Mouse (Mus musculus) thymus, adult 18-20 months (tissue): Measurements from ENCODE around the gene Lgals3.

Source experiments
- DNase-seq, 2 experiments: peaks; one replicate each; pipeline ENCODE4 v3.0.0; 2022; ENCODE audit warnings: mixed read lengths in 2 of 2

Gene Lgals3

DNA sequence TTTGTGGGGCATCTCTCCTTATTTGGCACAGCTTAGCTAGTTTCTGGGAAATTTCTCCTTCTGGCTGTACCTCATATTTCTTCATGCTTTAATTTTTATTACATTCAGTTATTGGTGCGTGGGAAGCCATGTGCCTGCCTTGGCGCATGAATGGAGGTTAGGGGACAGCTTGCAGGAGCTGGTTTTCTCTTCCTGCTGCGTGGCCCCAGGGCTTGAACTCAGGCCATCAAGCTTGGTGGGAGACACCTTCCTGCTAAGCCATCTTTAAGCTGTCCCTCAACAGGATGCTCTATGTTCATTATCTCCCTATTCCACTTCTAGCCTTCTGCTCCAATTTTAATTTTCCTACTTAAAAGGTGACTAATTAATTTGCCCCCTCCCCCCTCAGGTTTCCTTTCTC, 3.2 kb downstream of the Lgals3 start:
- no peak for DNase-seq

DNA sequence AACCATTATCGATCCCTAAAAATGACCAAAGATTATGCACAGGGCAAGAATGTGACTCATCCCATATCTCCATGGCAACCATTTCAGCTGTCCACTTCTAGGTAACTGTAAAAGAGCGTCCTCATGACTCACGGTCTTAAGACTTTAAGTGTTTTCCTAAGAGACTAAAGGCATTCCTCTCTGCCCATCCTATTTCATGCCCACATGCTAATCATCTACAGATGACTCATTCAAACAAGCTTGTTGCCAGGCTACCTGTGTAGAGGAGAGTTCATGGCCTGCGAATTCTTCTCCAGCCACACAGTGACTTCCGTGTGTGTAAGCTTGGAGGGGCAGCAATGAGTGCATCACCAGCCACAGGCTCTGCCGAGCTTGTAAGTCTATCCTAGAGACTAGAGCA, 4.1 kb downstream of the Lgals3 start:
- DNase-seq = no peak

DNA sequence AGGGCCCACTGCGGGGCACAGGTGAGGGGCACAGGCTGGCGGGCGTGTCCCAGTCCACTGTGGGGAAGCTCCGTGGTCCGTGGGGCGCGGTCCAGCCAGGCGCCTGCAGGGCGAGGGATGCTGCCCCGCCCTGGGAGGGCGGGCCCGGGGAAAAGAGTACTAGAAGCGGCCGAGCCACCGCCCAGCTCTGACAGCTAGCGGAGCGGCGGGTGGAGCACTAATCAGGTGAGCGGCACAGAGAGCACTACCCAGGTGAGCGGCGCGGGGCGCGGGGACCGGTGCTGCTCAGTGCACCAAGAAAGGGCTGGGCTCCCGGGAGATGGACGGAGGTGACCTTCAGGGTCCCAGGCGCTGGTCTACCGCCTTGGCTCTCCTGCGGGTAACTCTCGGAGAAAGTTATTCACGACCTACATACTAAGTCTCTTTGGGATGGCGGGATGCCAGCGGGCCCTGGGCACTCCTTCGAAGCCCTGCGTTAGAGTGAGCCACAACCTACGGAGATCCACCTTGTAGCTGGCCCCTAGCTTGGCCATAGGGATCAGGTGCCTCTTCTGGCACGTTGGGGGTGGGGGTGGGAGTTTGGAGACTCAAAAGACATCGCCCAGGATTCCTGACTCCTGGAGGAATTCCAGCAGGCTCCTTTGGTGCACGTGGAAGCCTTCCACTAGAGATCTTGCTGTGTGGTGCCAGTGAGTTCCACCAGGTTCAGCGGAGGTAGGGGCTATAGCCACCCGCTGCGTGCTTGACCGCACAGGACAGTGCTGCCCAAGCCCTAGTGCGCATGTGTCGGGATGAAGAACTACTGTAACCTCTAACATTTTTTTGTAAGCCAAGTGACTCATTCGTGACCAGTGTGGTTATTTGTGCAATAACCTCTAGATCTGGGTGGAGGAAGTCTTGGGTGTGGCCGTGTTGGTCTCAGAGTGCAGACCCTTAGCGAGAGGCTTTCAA, 6.5 kb downstream of the Lgals3 start:
- no peak for DNase-seq

DNA sequence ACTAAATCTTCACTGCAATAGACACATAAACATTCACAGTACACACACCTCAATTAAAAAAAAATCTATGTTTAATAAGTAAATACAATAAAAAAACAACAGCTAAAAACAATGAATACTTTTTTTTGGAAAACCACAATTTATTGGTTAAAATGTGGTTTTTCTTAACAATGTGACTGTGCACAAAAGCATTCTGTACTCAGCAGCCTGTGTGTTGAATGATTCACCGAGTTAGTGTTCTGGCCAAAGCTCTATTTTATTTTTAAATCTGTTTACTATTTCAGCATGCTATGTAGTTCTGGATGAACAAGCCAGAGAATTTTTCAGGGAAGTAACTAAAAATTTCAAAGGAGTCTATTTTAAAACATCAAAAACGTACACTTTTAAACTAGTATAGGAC, 9.0 kb downstream of the Lgals3 start:
- no peak for DNase-seq

DNA sequence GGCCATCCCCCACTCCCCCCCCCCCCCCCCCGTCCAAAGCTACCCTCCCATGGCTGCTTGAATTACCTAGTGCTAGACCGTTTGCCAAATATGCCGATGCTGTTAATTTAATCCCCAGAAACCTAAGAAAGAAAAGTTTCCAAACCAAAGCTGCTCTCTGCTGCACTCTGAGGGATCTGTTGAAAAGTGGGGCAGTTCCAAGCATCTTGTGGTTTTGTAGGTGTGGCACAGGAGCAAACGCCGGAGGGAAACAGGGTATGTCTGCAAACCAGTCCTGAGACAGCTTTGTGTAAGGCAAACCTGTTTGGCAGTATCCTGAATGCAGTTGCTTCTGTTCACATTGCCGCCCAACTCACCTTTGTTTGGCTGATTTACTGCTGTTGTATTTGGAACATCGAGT, 10.8 kb downstream of the Lgals3 start:
- DNase-seq = no peak

DNA sequence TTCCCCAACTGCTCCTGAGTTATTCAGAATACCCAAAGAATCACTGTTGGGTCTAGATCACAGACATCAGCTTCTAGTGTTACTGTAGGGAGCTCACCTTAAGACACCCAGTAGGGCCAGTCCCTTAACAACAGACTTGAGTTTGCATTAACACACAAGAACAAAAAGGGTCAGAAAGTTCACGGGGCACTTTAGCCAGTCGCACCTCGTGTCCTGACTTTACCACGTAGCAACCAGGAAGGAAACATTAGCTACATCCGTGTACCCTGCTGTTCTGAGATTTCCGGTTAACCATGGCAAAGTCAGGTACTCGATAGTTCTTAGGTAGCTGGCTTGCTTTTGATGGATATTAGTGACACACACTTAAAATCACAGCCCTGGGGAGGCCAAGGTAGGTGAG, 16.4 kb downstream of the Lgals3 start:
- no peak for DNase-seq

DNA sequence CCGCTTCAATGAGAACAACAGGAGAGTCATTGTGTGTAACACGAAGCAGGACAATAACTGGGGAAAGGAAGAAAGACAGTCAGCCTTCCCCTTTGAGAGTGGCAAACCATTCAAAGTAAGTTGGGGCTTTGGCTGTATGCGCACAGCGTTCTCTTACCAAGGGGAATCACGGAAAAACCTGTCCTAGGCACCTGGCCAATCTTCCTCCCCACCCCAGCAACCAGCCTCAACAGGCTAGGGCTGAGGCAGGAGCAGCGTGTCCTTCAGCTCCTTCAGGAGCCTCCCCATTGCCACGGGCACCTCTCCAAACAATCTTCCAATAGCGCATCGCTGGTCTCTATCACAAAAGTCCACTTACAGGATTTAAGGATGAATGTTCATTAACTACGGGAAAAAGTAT, 17.1 kb downstream of the Lgals3 start:
- DNase-seq = no peak

DNA sequence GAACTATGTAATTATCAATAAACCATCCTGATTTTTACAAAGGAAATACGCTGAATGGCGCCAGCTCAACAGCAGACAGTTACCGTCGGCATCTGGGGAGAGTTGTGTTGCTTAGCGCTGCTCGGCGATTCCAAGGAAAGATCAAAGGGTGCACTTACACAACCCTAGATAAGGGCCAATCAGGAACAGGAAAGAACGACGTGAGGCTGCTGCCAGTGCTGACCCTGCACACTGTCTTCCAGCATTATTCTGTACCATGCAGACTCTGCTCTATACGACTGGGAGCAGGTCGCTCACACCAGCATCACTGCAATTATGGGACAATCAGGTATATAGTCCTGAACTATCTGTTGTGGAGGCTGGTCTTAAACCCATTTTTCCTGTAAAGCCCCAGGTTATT, 18.6 kb downstream of the Lgals3 start:
- DNase-seq = no peak

DNA sequence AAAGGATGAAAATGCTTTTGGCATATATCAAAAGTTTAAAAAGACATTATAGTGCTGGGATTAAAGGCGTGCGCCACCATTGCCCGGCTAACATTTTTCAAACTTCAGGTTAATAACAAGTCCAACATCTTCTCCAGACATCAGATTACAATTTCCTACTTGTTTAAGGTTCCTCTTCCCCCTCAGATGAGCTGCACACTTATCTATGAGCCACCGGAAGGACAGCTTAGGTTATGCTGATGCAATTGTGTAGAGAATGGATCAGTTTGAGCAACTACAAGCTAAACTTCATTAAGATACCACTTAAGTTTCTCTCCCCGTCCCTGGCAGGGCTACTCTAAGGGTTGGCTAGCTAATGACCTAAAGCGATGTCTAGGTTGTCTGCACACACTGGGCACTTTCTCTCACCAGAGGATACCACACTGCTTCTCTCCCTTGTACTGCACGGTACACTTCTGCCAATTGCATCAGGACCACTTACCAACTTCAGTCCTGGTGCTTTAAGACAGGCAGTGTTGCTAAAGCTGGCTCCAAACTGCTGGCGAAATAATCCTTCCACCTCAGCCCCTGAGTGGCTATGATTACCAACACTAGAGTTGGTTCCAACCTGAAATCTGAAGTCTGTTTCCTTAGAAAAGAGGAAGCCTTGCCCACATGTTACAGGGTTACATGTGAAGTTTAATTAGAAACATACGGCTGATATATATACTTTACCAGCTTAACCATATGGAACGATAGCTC, 26.0 kb downstream of the Lgals3 start:
- DNase-seq = no peak

DNA sequence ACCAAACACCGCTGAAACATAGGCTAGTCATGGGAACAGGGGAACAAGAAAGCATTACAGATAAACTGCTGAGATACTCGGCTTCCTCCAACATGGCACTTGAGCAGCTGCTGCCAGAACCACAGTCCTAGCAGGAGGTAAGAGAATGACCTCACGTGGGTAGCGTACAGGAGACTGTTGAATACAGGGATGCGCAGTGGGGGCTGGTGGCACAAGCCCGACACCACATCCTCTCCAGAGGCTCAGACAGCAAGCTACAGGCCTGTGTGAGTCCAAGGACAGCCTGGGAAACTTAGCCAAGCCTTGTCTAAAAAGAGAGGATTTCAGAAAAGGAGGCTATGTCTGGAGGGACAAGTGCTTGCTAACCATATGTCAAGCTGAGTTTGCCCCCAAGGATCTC, 27.5 kb downstream of the Lgals3 start:
- DNase-seq = no peak

DNA sequence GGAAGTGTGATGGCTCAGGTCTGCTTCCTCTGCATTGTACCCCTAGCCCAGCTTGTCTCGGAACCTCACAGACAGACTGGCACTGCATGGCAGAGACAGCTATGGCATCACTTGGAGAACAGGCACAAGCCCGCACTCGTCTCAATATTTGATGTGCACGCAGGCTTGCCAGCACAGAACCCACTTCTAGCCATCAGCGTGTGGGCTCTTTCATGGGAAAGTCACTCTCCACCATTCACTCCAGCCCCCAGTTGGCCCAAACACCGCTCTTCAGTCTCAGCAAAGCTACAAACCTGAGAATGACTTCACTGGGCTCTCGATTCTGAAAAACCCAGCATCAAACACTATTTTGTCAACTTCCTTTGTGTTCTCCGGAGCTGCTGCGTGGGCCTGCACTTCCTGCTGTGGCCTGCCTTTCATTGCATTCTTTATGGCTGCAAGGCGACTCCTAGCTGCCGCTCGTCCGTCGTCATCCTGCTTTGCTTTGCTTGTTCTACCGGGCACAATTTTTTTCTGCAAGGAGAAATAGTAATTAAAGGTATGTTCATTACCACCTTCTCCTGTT, 28.0 kb downstream of the Lgals3 start:
- peak; percentile 46 to 64 for DNase-seq

DNA sequence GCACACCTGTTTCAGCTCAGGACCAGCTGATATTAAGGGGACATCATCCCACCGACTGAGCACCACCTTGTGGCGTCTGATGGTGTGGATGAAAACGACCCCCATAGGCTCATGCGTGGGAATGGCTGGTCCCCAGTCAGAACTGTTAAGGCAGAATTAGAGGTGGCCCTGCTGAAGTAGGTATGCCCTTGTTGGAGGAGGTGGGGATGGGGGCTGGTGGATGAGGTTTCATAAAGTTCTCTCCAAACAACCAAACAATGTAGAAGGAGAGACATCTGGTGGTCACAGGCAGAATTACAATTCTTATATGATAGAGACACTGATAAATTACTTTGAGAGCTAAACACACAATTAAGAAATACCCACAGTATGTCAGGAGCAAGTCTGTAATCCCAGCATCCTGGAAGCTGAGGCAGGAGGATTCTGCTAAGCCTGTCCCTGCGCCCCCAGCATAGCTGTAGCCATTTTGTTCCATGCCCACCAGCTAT, 28.7 kb downstream of the Lgals3 start:
- peak in 1 of 2 experiments; percentile 24 for DNase-seq

DNA sequence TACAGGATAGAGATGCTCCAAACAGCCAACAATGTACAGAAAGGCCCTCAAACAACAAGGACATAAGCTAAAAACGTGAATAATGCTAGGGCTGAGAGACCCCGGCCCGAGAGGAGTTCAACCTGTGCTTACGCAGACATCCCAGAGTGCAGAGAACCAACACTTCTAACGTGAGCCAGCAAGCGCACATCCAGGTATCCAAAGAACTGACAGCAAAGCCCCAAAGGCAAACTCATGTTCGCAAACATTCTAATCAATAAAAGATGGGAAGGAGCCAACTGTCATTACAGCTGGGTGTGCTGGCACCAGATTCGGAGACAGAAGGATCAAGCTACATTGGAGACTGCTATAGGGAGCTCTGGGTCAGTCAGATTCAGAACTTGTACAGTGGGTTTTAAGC, 35.2 kb downstream of the Lgals3 start:
- DNase-seq = no peak

DNA sequence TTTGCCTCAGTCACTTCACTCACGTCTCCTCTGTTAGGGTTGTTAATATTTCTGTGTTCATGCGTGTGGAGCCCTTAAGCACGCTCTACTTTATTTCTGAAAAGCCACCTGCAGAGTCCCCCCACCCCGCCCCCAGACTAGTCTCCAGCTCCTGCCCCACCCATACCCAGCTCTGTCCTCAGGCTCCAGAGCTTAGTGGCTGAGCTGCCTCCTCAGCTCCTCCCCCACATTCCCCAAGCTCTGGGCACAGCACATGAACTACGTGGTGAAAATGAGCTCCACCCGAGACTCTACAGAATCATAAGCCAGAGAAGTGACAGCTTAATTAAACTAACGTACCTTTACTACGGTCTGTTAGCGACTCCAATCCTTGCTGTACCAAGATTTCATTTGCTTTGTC, 38.4 kb downstream of the Lgals3 start:
- no peak for DNase-seq

DNA sequence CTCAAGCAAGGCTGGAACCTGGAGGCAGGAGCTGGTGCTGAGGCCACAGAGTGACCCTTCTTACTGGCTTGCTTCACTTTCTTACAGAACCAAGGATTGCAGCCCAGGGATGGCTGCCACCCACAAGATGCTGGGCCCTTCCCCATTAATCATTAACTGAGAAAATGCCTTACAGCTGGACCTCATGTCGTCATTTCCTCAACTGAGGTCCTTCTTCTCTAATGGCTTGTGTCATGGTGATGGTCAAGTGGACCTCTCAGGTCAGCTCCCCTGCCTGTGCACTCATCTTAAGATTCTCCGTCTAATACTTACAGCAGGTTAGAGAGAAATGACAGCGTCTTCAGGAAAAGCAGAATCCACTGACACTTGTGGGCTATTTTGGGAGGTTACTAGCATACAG, 49.8 kb downstream of the Lgals3 start:
- DNase-seq = no peak

DNA sequence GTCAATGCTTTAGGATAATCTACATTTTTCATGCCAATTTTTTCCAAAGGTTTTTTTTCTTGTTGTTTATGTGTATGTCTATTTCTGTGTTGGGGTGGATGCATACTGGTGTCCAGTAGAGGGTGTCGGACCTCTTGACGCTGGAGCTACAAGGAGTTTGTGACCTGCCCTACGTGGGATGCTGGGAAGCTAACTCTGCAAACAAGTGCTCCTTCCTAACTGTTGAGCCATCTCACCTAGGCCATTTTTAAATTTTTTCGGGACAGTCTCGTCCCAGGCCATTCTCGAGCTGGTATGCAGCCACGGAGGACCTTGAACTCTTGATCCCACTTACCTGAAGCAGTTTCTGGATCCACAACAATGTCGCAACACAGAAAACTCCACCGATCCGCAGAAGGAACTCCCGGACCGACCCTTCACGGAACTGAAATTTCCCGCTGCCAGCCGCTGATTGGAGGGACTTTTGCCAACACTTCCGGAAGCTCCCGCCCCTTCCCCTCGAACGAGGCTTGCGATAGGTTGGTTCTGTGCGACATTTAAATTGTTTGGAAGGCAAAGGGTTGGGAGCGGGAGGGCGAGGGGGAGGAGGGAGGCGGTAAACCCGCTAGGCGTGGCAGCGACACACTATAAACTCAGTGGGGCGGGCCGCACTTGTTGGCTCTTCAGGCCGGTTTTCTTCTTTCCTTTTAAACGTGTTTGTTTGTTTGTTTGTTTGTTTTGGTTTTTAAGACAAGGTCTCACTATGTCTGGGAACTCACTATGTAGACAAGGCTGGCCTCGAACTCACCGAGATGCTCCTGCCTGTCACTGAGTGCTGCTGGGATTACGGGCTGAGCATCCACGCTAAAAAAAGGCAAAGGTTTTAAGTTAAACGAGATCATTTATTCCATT, 50.5 kb downstream of the Lgals3 start, which contains the start of gene Dlgap5:
Gene Dlgap5, minus strand, starts transcription at position 633 of the 891 bp plus-strand sequence.
- peak; percentile 86 to 93 for DNase-seq

DNA sequence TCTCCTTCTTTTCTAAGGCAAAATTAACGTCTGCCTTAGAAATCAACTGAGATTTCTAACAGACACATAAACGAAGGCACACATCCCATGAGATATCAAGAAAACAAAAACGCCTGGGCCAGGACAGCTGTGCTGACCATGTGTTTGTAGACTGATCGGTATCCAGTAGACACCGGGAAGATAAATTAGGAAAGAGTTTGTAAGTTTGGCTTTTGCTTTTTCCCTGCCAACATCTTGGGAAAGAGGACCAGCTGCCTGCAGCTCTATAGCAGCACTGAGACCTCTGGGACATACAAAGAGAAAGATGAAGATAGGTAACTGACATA, 51.1 kb downstream of the Lgals3 start:
- no peak for DNase-seq

DNA sequence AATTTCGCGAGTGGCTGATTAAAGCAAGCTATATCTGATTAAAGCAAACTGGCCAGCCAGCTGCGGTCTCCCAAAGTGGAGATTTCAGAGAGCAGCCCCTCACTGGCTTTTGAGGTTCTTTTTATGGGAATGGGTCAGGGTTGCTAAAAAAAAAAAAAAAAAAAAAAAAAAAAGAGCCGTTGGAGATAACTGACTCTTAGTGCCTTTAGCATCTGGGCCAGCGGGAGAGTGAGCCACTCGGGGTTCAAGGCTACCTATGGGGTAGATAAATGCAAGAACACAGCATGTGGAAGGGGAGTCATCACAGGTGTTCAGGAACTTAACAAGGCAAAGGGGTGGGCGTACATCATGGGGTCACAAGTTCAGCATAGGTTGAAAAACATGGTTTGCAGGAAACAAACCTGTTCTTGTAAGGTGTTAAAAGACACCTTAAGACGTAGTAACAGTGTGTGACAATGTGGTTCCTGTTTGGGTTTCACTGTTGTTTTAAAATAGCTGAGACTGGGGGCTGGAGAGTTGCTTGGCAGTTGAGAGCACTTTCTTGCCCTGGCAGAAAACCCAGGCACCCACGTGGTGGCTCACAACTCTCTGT, 51.6 kb downstream of the Lgals3 start:
- DNase-seq = no peak

DNA sequence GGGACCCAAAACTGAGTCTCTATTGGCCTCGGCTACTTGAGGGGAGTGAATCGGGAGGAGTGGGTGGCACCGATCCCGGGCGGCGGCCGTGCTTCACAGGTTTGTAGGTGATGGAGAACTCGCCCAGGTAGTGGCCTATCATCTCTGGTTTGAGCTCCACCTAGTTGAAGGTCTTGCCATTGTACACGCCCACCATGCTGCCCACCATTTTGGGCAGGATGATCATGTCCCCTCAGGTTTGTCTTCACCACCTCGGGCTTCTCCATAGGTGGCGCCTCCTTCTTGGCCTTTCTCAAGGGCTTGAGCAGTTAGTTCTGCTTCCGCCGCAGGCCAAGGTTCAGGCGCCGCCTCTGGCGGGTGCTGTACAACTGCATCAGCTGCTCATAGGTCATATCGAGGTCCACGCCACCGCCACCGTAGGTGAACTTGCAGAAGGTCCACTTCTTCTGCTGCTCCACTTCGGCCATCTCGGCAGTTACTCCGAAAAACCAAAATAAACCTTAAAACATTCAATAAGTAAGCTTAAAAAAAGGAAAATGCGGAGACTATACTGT, 52.2 kb downstream of the Lgals3 start:
- DNase-seq = peak in 1 of 2 experiments; percentile 7

DNA sequence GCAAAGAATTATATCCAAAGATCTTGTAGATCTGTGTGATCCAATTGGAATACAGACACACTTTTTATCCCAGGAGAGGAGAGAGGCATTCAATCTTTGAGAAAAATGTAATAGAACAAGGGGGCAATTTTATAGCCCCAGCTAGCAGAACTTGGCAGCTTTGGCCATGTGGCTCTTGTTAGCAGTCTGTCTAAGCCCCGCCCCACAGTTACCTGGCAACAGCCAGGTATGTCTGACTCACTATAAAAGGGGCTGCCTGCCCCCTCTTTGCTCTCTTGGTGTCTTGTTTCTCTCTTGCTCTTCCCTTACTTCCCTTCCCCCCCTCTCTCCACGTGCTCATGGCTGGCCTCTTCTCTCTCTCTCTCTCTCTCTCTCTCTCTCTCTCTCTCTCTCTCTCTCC, 54.1 kb downstream of the Lgals3 start:
- DNase-seq = no peak

DNA sequence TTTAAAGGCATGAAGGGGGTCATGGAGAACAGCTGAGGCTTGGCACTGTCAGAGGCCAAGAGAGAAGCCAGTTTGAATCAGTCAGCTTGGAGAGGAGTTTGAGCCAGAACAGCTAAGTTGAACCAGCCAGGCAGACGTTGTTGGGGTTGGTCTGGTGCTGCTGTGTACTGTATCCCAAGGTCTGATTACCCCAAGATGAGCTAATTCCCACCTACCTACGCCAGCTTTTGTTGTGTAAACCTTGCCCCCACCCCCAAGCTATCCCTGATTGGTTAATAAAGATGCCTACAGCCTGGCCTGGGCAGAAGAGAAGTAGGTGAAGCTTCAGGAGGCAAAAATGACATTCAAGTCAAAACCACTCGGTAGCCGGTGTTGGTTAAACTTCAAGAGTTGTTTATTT, 54.9 kb downstream of the Lgals3 start:
- no peak for DNase-seq

DNA sequence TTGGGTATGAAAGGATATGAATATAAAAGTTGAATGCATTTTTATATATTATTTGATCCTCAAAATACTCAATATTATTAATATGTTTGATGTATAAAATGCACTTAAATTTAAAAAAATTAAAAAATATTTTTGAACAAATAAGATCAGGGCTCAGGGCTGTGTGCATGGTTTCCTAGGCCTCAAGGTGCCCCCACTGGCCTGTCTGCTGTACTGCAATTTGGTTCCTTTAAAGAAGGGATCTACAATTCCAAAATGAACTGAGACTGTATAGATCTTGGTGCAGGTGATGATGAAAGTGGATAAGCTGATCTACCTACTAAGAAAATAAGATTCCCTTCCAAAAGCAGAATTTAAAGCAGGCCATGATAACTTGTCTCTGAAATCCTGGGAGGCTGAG, 65.4 kb downstream of the Lgals3 start:
- no peak for DNase-seq
